Mouse (Mus musculus) testis, adult 2 months (tissue): ENCODE measurements around the gene Gatad2a.

Experiments used
- CTCF ChIP-seq: fragments of 200-500 bp; IDR thresholded peaks from 2 replicates; pipeline ENCODE4 v1.5.1; 2012; ENCODE audit warnings: low read depth, mild to moderate bottlenecking, inconsistent platforms, low read length, moderate library complexity; ENCODE audit not compliant: control insufficient read depth, insufficient read depth, insufficient replicate concordance
- POLR2A ChIP-seq: fragments of 200-500 bp; IDR thresholded peaks from 2 replicates; pipeline ENCODE4 v1.6.1; 2012; ENCODE audit warnings: low read depth, mild to moderate bottlenecking, inconsistent platforms, low read length, moderate library complexity; ENCODE audit not compliant: control insufficient read depth

- TF ChIP-seq POLR2A (no peak), CTCF (no peak)
These were observed 84.3 kb downstream of the Gatad2a start for GRCm38 (mm10) chr8:69911917-69912316.
